Mouse (Mus musculus) liver, embryonic 14.5 days (tissue): Measurements from ENCODE around the gene Ccser1. TPM values are rescaled to one million over a fixed set of nuclear protein-coding genes. Genes with fewer than 3 reads are reported as not detected.

Experiments
- ATAC-seq: fragments of 200-750 bp; cut with Nextera tagmentation; 2 replicates; pipeline ENCODE4 v1.8.0; 2017; ENCODE audit warnings: moderate number of reproducible peaks, mild to moderate bottlenecking, moderate library complexity; ENCODE audit not compliant: insufficient read depth
- DNase-seq, 3 experiments: peaks; one replicate each; pipeline ENCODE4 v3.0.0-alpha.2; 2012 to 2013; ENCODE audit warnings: low read depth in 3 of 3, low spot score in 3 of 3
- H3K27ac ChIP-seq: fragments of 300-500 bp; sonication (generic); 2 replicates; pipeline ENCODE4 v1.5.1; 2014; ENCODE audit warnings: moderate library complexity, mild to moderate bottlenecking, control low read depth, inconsistent platforms
- H3K27me3 ChIP-seq: fragments of 300-500 bp; sonication (generic); 2 replicates; pipeline ENCODE4 v1.6.1; 2014; ENCODE audit warnings: mild to moderate bottlenecking, low read length, moderate library complexity; ENCODE audit not compliant: control insufficient read depth, insufficient read depth
- H3K36me3 ChIP-seq: fragments of 300-500 bp; sonication (generic); replicated peaks from 2 replicates; pipeline ENCODE4 v1.6.1; 2014; ENCODE audit warnings: low read depth; ENCODE audit not compliant: control insufficient read depth, insufficient read depth
- H3K4me1 ChIP-seq, 2 experiments: fragments of 200-500 bp in 1 of 2; fragments of 300-500 bp in 1 of 2; sonication (generic) in 1 of 2; replicated peaks; 2 replicates each; pipeline ENCODE4 v1.6.1; 2012 to 2014; ENCODE audit warnings: antibody characterized with exemption in 1 of 2, inconsistent platforms in 1 of 2, low read length in 1 of 2; ENCODE audit not compliant: control insufficient read depth in 2 of 2, insufficient read depth in 2 of 2
- H3K4me2 ChIP-seq: fragments of 300-500 bp; sonication (generic); 2 replicates; pipeline ENCODE4 v1.6.1; 2014; ENCODE audit warnings: low read depth, mild to moderate bottlenecking, control low read depth, moderate library complexity
- H3K4me3 ChIP-seq, 2 experiments: fragments of 200-500 bp in 1 of 2; fragments of 300-500 bp in 1 of 2; sonication (generic) in 1 of 2; 2 replicates each; pipeline ENCODE4 v1.5.1; 2012 to 2014; ENCODE audit warnings: low read depth in 2 of 2, low read length in 2 of 2, mild to moderate bottlenecking in 2 of 2, control low read depth in 1 of 2, inconsistent platforms in 1 of 2, moderate library complexity in 1 of 2; ENCODE audit not compliant: insufficient read depth in 1 of 2
- H3K9ac ChIP-seq: fragments of 300-500 bp; sonication (generic); replicated peaks from 2 replicates; pipeline ENCODE4 v1.6.1; 2014; ENCODE audit warnings: mild to moderate bottlenecking, control low read depth, moderate library complexity
- H3K9me3 ChIP-seq: fragments of 300-500 bp; sonication (generic); 2 replicates; pipeline ENCODE4 v1.6.1; 2016; ENCODE audit warnings: low read length, mixed read lengths; ENCODE audit not compliant: control insufficient read depth
- CTCF ChIP-seq: IDR thresholded peaks from 2 replicates; pipeline ENCODE4 v1.5.1; 2016; ENCODE audit warnings: antibody characterized with exemption, low read depth, control low read depth
- EP300 ChIP-seq: IDR thresholded peaks from 2 replicates; pipeline ENCODE4 v1.6.1; 2016; ENCODE audit warnings: antibody characterized with exemption, low read depth
- WGBS: fragments of 180-500 bp; shearing (Covaris S2); extraction: QIAGEN DNeasy Blood & Tissue Kit; methylation state at CpG from one replicate; pipeline ENCODE4 v1.1.7; 2014; ENCODE audit not compliant: insufficient replicate concordance; 5-methylcytosine and 5-hydroxymethylcytosine counted together
- polyA plus RNA-seq, 2 experiments: library from polyadenylated mRNA; depleted of rRNA in 1 of 2; stranded (reverse) in 1 of 2; unstranded in 1 of 2; fragments of >200 nt; fragmentation: Nextera tagmentation in 1 of 2; extraction: Ambion mirVana in 1 of 2; gene quantifications; 2 replicates each; pipeline versions ENCODE4 v1.2.1 to v1.2.3; 2012 to 2014

Gene Ccser1
- polyA plus RNA-seq, 2 experiments, result 0.09 TPM

GRCm38 (mm10) chr6:61261381-61261780 is 81.3 kb downstream of the Ccser1 start:
- Histone ChIP-seq H3K27ac (no peak overlapping the region), H3K4me1 (0 out of 4 replicates have a peak, but pooled peaks cover 0 to 2% of the 10 kb centered on the region in 2 experiments), H3K9ac (no peak overlapping the region), H3K27me3 (no peaks in the 10 kb centered on the region), H3K9me3 (no peaks in the 10 kb centered on the region), H3K4me2 (no peak overlapping the region), H3K4me3 (no peak overlapping the region), H3K36me3 (no peaks in the 10 kb centered on the region)
- TF ChIP-seq EP300 (no peak), CTCF (no peak)
- 70% methylated on average over 3 of the region's 3 CpGs for WGBS
- ATAC-seq (no peak), DNase-seq (no peak)

GRCm38 (mm10) chr6:61262448-61262847 is 82.3 kb downstream of the Ccser1 start:
- 40% methylated on average over 1 of the region's 1 CpGs for WGBS
- Histone ChIP-seq H3K27me3 (no peaks in the 10 kb centered on the region), H3K27ac (no peak overlapping the region), H3K36me3 (no peaks in the 10 kb centered on the region), H3K9me3 (no peaks in the 10 kb centered on the region), H3K9ac (no peak overlapping the region), H3K4me2 (no peak overlapping the region), H3K4me1 (0 out of 4 replicates have a peak, but pooled peaks cover 0 to 2% of the 10 kb centered on the region in 2 experiments), H3K4me3 (no peak overlapping the region)
- no peak for DNase-seq
- TF ChIP-seq EP300 (no peak), CTCF (no peak)
- no peak for ATAC-seq

- DNase-seq (no peak), ATAC-seq (no peak)
- Histone ChIP-seq H3K9me3 (no peaks in the 10 kb centered on the region), H3K27ac (no peak overlapping the region), H3K27me3 (no peaks in the 10 kb centered on the region), H3K4me1 (0 out of 4 replicates have a peak, but pooled peaks cover 0 to 2% of the 10 kb centered on the region in 2 experiments), H3K9ac (no peak overlapping the region), H3K4me3 (no peak overlapping the region), H3K36me3 (no peaks in the 10 kb centered on the region), H3K4me2 (no peak overlapping the region)
- no peak for TF ChIP-seq EP300
- TF ChIP-seq CTCF, result no peak
- 51% methylated on average over 1 of the region's 1 CpGs for WGBS
These were observed 83.2 kb downstream of the Ccser1 start for GRCm38 (mm10) chr6:61263291-61263690.

GRCm38 (mm10) chr6:61271033-61271432 is 90.9 kb downstream of the Ccser1 start:
- Histone ChIP-seq H3K4me2 (no peak overlapping the region), H3K27me3 (no peaks in the 10 kb centered on the region)
- ATAC-seq, result no peak

GRCm38 (mm10) chr6:61273430-61273829 is 93.3 kb downstream of the Ccser1 start:
- ATAC-seq, result no peak
- 37% methylated on average over 3 of the region's 3 CpGs for WGBS
- Histone ChIP-seq H3K9me3 (no peaks in the 10 kb centered on the region), H3K36me3 (no peaks in the 10 kb centered on the region), H3K4me3 (no peak overlapping the region), H3K27me3 (no peaks in the 10 kb centered on the region), H3K4me2 (no peak overlapping the region), H3K4me1 (no peaks in the 10 kb centered on the region), H3K9ac (no peak overlapping the region), H3K27ac (no peak overlapping the region)
- no peak for DNase-seq
- no peak for TF ChIP-seq CTCF
- TF ChIP-seq EP300, result no peak

More at GRCm38 (mm10) chr6:61271033-61271432, 90.9 kb downstream of the Ccser1 start:
- DNase-seq, result no peak
- Histone ChIP-seq H3K9ac (no peak overlapping the region), H3K4me3 (no peak overlapping the region), H3K36me3 (no peaks in the 10 kb centered on the region), H3K9me3 (no peaks in the 10 kb centered on the region), H3K27ac (no peak overlapping the region), H3K4me1 (no peaks in the 10 kb centered on the region)
- TF ChIP-seq CTCF (no peak), EP300 (no peak)
- 20% methylated on average over 1 of the region's 2 CpGs for WGBS
